Mouse (Mus musculus) frontal cortex, postnatal 36 days (tissue): Measurements from ENCODE around the gene Sox30.

Experiments used
- DNase-seq, 2 experiments: peaks; one replicate each; pipeline ENCODE4 v3.0.0; 2022; ENCODE audit warnings: low spot score in 2 of 2

Sox30 gene

GRCm38 (mm10) chr11:46055896-46056769 lies 76.0 kb downstream of the Sox30 start, which contains the start of gene Adam19:
Gene Adam19 (plus strand): TSS chr11:46055992.
- peak; percentile 68 to 71 for DNase-seq

- DNase-seq = no peak
Observed at GRCm38 (mm10) chr11:46056770-46057411, 76.8 kb downstream of the Sox30 start.

- DNase-seq = no peak
Observed at GRCm38 (mm10) chr11:46058011-46058410, 77.9 kb downstream of the Sox30 start.

- DNase-seq = no peak
Observed at GRCm38 (mm10) chr11:46058916-46059315, 78.8 kb downstream of the Sox30 start.

GRCm38 (mm10) chr11:46059887-46060650 lies 80.0 kb downstream of the Sox30 start:
- DNase-seq = no peak

GRCm38 (mm10) chr11:46060651-46061020 lies 80.5 kb downstream of the Sox30 start:
- DNase-seq = no peak

- DNase-seq = no peak
Observed at GRCm38 (mm10) chr11:46061776-46062445, 81.8 kb downstream of the Sox30 start.

- no peak for DNase-seq
Observed at GRCm38 (mm10) chr11:46062569-46062968, 82.5 kb downstream of the Sox30 start.

GRCm38 (mm10) chr11:46062993-46063731 lies 83.1 kb downstream of the Sox30 start:
- no peak for DNase-seq

- DNase-seq = no peak
Observed at GRCm38 (mm10) chr11:46064767-46065166, 84.7 kb downstream of the Sox30 start.

- no peak for DNase-seq
Observed at GRCm38 (mm10) chr11:46065201-46066011, 85.3 kb downstream of the Sox30 start.
